Mouse (Mus musculus) ES-E14 (cell line): ENCODE measurements around the gene Arsk. TPM values are rescaled to one million over a fixed set of nuclear protein-coding genes. Genes with fewer than 3 reads are reported as not detected.

ENCODE experiments used
- DNase-seq: peaks from one replicate; pipeline ENCODE4 v3.0.0-alpha.2; 2013; ENCODE audit warnings: low read depth, low spot score
- H3K27ac ChIP-seq: 2 replicates; pipeline ENCODE4 v1.5.1; 2012; ENCODE audit warnings: low read depth, mild to moderate bottlenecking, low read length, moderate library complexity, mixed read lengths; ENCODE audit not compliant: poor library complexity, insufficient read depth, severe bottlenecking
- H3K36me3 ChIP-seq: 2 replicates; pipeline ENCODE4 v1.6.1; 2012; ENCODE audit warnings: mild to moderate bottlenecking, low read length, moderate library complexity, mixed read lengths; ENCODE audit not compliant: control insufficient read depth, poor library complexity, insufficient read depth, severe bottlenecking
- H3K4me1 ChIP-seq, 2 experiments: fragments of 150-350 bp in 1 of 2; sonication (generic) in 1 of 2; 2 replicates each; pipeline ENCODE4 v1.6.1; 2012; ENCODE audit warnings: low read length in 2 of 2, mild to moderate bottlenecking in 1 of 2, mixed read lengths in 1 of 2; ENCODE audit not compliant: control insufficient read depth in 2 of 2, insufficient read depth in 2 of 2, poor library complexity in 1 of 2
- H3K4me3 ChIP-seq, 2 experiments: fragments of 150-350 bp in 1 of 2; sonication (generic) in 1 of 2; 2 replicates each; pipeline ENCODE4 v1.5.1; 2012; ENCODE audit warnings: low read length in 2 of 2, low read depth in 1 of 2, mild to moderate bottlenecking in 1 of 2, mixed read lengths in 1 of 2; ENCODE audit not compliant: insufficient read depth in 1 of 2, poor library complexity in 1 of 2, severe bottlenecking in 1 of 2
- H3K9ac ChIP-seq: 2 replicates; pipeline ENCODE4 v1.6.1; 2012; ENCODE audit warnings: low read depth, mild to moderate bottlenecking, low read length, mixed read lengths; ENCODE audit not compliant: poor library complexity, insufficient read depth, severe bottlenecking
- H3K9me3 ChIP-seq: fragments of 150-350 bp; sonication (generic); 2 replicates; pipeline ENCODE4 v1.6.1; 2012; ENCODE audit warnings: low read depth, mild to moderate bottlenecking, low read length; ENCODE audit not compliant: control insufficient read depth, insufficient read depth
- CHD2 ChIP-seq: IDR thresholded peaks from 2 replicates; pipeline ENCODE4 v1.6.1; 2014; ENCODE audit warnings: mild to moderate bottlenecking, low read depth, low read length, inconsistent platforms
- HCFC1 ChIP-seq: IDR thresholded peaks from 2 replicates; pipeline ENCODE4 v1.6.1; 2012; ENCODE audit warnings: low read length, inconsistent platforms, borderline replicate concordance; ENCODE audit not compliant: insufficient read depth
- MAFK ChIP-seq: IDR thresholded peaks from 2 replicates; pipeline ENCODE4 v1.6.1; 2014; ENCODE audit warnings: mild to moderate bottlenecking, low read depth, low read length, inconsistent platforms; ENCODE audit not compliant: insufficient read depth
- ZC3H11A ChIP-seq: IDR thresholded peaks from 2 replicates; pipeline ENCODE4 v1.6.1; 2012; ENCODE audit warnings: low read depth, mild to moderate bottlenecking, inconsistent platforms, low read length, borderline replicate concordance
- ZNF384 ChIP-seq: IDR thresholded peaks from 2 replicates; pipeline ENCODE4 v1.6.1; 2012; ENCODE audit warnings: low read depth, low read length, inconsistent platforms
- in situ Hi-C, 2 experiments: fragments of 600-800 bp; cut with MboI; formaldehyde crosslinking; loops; one replicate each; pipeline ENCODE4 v1.15.1; 2025; ENCODE audit warnings: low sequenced_read_pairs in 2 of 2, inconsistent platforms in 1 of 2; ENCODE audit not compliant: unreplicated experiment in 2 of 2
- total RNA-seq: library from RNA; depleted of rRNA; stranded (reverse); fragments of 300-350 nt; gene quantifications from 2 replicates; pipeline ENCODE4 v1.2.3, GENCODE M21; 2012

The Arsk gene
- total RNA-seq, 1 experiment = 8.3 TPM

DNA sequence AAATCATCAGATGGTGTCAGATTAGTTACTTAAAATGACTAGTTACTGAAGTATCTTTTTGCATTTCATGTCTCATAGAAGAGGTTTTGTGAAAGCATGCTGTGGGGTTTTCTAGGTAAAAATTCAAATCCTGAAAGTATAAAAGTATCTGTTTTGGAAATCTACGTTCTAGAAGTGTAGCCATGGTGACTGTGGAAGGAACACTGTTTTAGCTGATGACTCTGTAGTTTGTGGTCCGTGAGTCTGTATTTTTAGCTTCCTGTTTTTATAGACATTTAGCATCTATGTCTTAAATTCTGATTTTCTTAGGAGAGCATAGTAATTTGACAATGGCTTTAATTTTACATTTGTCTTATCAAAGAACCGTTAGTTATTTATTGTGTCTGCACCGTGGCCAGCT lies 30.3 kb upstream of the Arsk start:
- no peak overlapping the region for H3K9ac ChIP-seq
- H3K36me3 ChIP-seq = peaks cover 5% of the 10 kb centered on the region
- no peak for DNase-seq
- no peak overlapping the region for H3K27ac ChIP-seq
- in situ Hi-C loops = no loop called here
- TF ChIP-seq ZC3H11A = no peak
- TF ChIP-seq ZNF384 = no peak
- TF ChIP-seq HCFC1 = no peak
- no peaks in the 10 kb centered on the region for H3K9me3 ChIP-seq
- no peaks in the 10 kb centered on the region for H3K4me1 ChIP-seq
- H3K4me3 ChIP-seq = no peak overlapping the region

DNA sequence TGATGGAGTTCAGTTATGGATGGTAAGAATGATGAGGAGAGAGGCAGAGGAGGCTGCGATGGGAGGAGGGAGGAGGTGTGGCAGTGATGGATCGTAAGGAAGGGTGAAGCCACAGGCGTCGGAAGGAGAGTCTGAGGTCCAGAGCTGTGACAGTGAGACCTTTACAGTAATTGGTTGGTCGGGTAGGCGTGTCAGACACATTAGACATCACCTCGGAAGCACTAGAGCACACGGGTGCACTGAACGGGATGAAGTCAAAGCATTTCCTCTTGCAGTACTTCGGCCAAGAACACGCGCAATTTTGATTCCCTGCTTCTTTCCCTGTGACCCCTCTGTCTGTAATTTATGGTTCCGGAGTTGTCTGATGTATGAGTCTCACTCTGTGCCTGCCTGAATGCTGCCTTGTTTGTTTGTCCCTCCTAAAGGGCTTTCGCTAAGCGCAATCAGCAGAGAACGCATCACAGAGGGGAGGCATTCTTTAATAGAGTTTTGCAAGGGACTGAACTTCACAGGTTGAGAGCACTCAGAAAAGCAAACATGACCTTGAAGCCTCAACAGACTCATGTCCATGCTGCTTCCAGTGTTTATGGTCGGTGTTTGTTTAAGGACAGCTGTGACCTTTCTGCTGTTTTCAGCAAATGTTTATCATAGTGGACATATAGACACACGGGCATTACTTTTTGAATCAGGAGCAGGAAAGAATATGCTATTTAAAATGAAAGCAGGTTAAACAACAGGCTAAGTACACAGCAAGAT lies 10.8 kb upstream of the Arsk start:
- Histone ChIP-seq H3K9me3 (no peaks in the 10 kb centered on the region), H3K27ac (no peak overlapping the region), H3K36me3 (peaks cover 2% of the 10 kb centered on the region), H3K9ac (no peak overlapping the region), H3K4me3 (no peak overlapping the region), H3K4me1 (no peaks in the 10 kb centered on the region; a peak in 1 of 4 replicates)
- no peak for DNase-seq
- TF ChIP-seq HCFC1 (no peak), CHD2 (no peak), ZNF384 (no peak), MAFK (no peak), ZC3H11A (no peak)
- in situ Hi-C loops = no loop called here

- Histone ChIP-seq H3K9ac (no peak overlapping the region), H3K36me3 (no peaks in the 10 kb centered on the region), H3K4me3 (no peak overlapping the region), H3K9me3 (no peaks in the 10 kb centered on the region), H3K4me1 (0 out of 4 replicates have a peak, but pooled peaks cover 0 to 5% of the 10 kb centered on the region in 2 experiments), H3K27ac (no peak overlapping the region)
- in situ Hi-C loops = no loop called here
- TF ChIP-seq CHD2 = no peak
- TF ChIP-seq MAFK = no peak
- no peak for TF ChIP-seq HCFC1
- no peak for TF ChIP-seq ZC3H11A
- no peak for TF ChIP-seq ZNF384
- no peak for DNase-seq
Measured at GRCm38 (mm10) chr13:76101989-76102388, 3.5 kb upstream of the Arsk start.

DNA sequence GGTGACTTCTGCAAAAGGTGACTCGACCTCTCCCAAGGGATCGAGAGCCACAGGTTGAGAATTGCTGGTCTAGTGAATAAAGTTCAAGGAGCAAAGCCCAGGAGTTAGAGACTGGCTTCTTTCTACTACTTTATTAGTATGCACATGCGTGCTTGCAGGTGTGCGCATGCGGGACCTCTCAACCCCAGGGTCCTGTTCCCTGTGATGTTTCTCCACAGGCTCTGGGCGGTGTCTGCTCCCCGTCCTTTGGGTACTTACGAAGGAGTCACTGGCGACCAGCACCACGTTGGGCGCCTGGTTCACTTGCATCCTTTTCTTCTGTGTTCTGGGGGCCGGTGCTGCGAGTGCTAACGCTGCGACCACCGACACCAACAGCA lies 356 bp downstream of the Arsk start:
- peak; percentile 63 for DNase-seq
- peak overlapping the region; percentile 83 for H3K9ac ChIP-seq
- in situ Hi-C loops = no loop called here
- no peaks in the 10 kb centered on the region for H3K9me3 ChIP-seq
- peak overlapping the region; percentile 70; the same call in 1 of the 2 replicates for H3K27ac ChIP-seq
- 0 out of 4 replicates have a peak, but pooled peaks cover 0 to 5% of the 10 kb centered on the region in 2 experiments for H3K4me1 ChIP-seq
- peak overlapping the region; percentile 93 to 95 for H3K4me3 ChIP-seq
- TF ChIP-seq MAFK = no peak
- no peak for TF ChIP-seq HCFC1
- no peak for TF ChIP-seq CHD2
- no peak for TF ChIP-seq ZNF384
- no peak for TF ChIP-seq ZC3H11A
- H3K36me3 ChIP-seq = no peaks in the 10 kb centered on the region

GRCm38 (mm10) chr13:76074323-76074722 lies 24.1 kb downstream of the Arsk start:
- no peak overlapping the region for H3K27ac ChIP-seq
- DNase-seq = no peak
- no peaks in the 10 kb centered on the region for H3K4me1 ChIP-seq
- in situ Hi-C loops = no loop called here
- H3K4me3 ChIP-seq = no peak overlapping the region
- no peak for TF ChIP-seq ZC3H11A
- no peak overlapping the region for H3K9ac ChIP-seq
- H3K36me3 ChIP-seq = no peaks in the 10 kb centered on the region
- no peaks in the 10 kb centered on the region for H3K9me3 ChIP-seq
